Mouse (Mus musculus): ENCODE results near the gene Ano5.

The Ano5 gene

GRCm38 (mm10) chr7:51629206-51629605 is 118.4 kb downstream of the Ano5 start:
- DNase-seq (ENCODE audit: low spot score in 2 of 2) = no peak

- no peak for DNase-seq (ENCODE audit: low spot score in 2 of 2)
Measured at GRCm38 (mm10) chr7:51631171-51631570, 120.3 kb downstream of the Ano5 start.

- no peak for DNase-seq (ENCODE audit: low spot score in 2 of 2)
Measured at GRCm38 (mm10) chr7:51632543-51633229, 121.9 kb downstream of the Ano5 start.

- DNase-seq (ENCODE audit: low spot score in 2 of 2) = no peak
Measured at GRCm38 (mm10) chr7:51633230-51633844, 122.5 kb downstream of the Ano5 start.

All from natural killer cell, adult 2 months (primary cell).